Mouse (Mus musculus): ENCODE results near the gene Dcdc2b. TPM values are rescaled to one million over a fixed set of nuclear protein-coding genes. Genes with fewer than 3 reads are reported as not detected.

Gene Dcdc2b
- total and polyA plus RNA-seq, 2 experiments from 2014 or later: 3.0 to 4.5 TPM

DNA sequence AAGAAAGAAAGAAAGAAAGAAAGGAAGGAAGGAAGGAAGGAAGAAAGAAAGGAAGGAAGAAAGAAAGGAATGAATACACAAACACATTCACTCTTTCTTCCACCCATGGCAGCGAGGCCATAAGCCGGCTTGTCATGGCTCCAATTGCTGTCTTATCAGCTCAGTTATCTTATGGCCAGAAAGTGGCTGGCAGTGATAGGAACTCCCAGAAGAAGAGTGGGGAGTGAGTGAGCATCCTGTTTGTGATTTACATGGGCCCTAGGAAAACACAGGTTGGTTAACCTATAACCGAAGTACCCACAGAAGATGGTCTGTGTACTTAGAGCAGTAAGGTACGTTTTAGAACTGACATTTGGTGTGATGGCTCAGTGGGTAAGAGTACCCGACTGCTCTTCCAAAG, 52.9 kb downstream of the Dcdc2b start:
- H3K27ac ChIP-seq (ENCODE audit: low read depth, low read length): no peak overlapping the region
- H3K4me2 ChIP-seq (ENCODE audit: low read depth): no peak overlapping the region
- H3K36me3 ChIP-seq (ENCODE audit: insufficient read depth): no peaks in the 10 kb centered on the region
- no peaks in the 10 kb centered on the region for H3K4me1 ChIP-seq (ENCODE audit: insufficient read depth)
- H3K27me3 ChIP-seq (ENCODE audit: insufficient read depth, low read length): no peaks in the 10 kb centered on the region
- ATAC-seq (no peak), DNase-seq (no peak)
- H3K4me3 ChIP-seq (ENCODE audit: low read depth, low read length): no peak overlapping the region
- no peak for TF ChIP-seq CTCF (IDR thresholded peaks at IDR 0.05; ENCODE audit: low read depth)
- no peak overlapping the region for H3K9ac ChIP-seq
- no peaks in the 10 kb centered on the region for H3K9me3 ChIP-seq (ENCODE audit: low read length)
- 89% methylated on average over 5 of the region's 5 CpGs for WGBS

Other genes with a start within 250 kb of the Dcdc2b start
- gene Zbtb8a, start 236.1 kb downstream of the Dcdc2b start, total RNA-seq (2014; rRNA removed): 22.5 and 28.0 TPM in 2 replicates
- gene Zbtb8a, start 236.1 kb downstream of the Dcdc2b start, polyA plus RNA-seq (2015; fragmentation: Nextera tagmentation; extraction: Ambion mirVana): 10.3 and 14.3 TPM in 2 replicates
- gene Zbtb8b, start 173.4 kb downstream of the Dcdc2b start, total RNA-seq (2014; rRNA removed): 7.0 and 10.5 TPM in 2 replicates
- 6.0 and 9.2 TPM in 2 replicates for gene Zbtb8b, start 173.4 kb downstream of the Dcdc2b start, polyA plus RNA-seq (2015; fragmentation: Nextera tagmentation; extraction: Ambion mirVana)
- 57.0 and 61.6 TPM in 2 replicates for gene Bsdc1, start 152.7 kb downstream of the Dcdc2b start, total RNA-seq (2014; rRNA removed)
- 25.6 and 28.4 TPM in 2 replicates for gene Bsdc1, start 152.7 kb downstream of the Dcdc2b start, polyA plus RNA-seq (2015; fragmentation: Nextera tagmentation; extraction: Ambion mirVana)
- 0.24 and 0.46 TPM in 2 replicates for gene Tssk3, start 123.2 kb downstream of the Dcdc2b start, total RNA-seq (2014; rRNA removed)
- 0.62 and 0.98 TPM in 2 replicates for gene Tssk3, start 123.2 kb downstream of the Dcdc2b start, polyA plus RNA-seq (2015; fragmentation: Nextera tagmentation; extraction: Ambion mirVana)
- 1.8 TPM in 1 of 2 replicates, not detected in the other for gene Fam229a, start 123.1 kb downstream of the Dcdc2b start, total RNA-seq (2014; rRNA removed)
- 1.7 and 2.6 TPM in 2 replicates for gene Fam229a, start 123.1 kb downstream of the Dcdc2b start, polyA plus RNA-seq (2015; fragmentation: Nextera tagmentation; extraction: Ambion mirVana)
- gene Marcksl1, start 100.7 kb downstream of the Dcdc2b start, total RNA-seq (2014; rRNA removed): 1,946 and 1,960 TPM in 2 replicates
- 2,276 and 2,298 TPM in 2 replicates for gene Marcksl1, start 100.7 kb downstream of the Dcdc2b start, polyA plus RNA-seq (2015; fragmentation: Nextera tagmentation; extraction: Ambion mirVana)
- gene Hdac1, start 71.5 kb downstream of the Dcdc2b start, total RNA-seq (2014; rRNA removed): 25.6 and 30.8 TPM in 2 replicates
- 47.3 and 50.7 TPM in 2 replicates for gene Hdac1, start 71.5 kb downstream of the Dcdc2b start, polyA plus RNA-seq (2015; fragmentation: Nextera tagmentation; extraction: Ambion mirVana)
- 13.9 and 15.3 TPM in 2 replicates for gene Lck, start 40.6 kb downstream of the Dcdc2b start, total RNA-seq (2014; rRNA removed)
- 14.9 and 17.0 TPM in 2 replicates for gene Lck, start 40.6 kb downstream of the Dcdc2b start, polyA plus RNA-seq (2015; fragmentation: Nextera tagmentation; extraction: Ambion mirVana)
- gene Fam167b, start 35.7 kb downstream of the Dcdc2b start, total RNA-seq (2014; rRNA removed): not detected in 2 replicates
- 0.23 TPM in 1 of 2 replicates, not detected in the other for gene Fam167b, start 35.7 kb downstream of the Dcdc2b start, polyA plus RNA-seq (2015; fragmentation: Nextera tagmentation; extraction: Ambion mirVana)
- gene Eif3i, start 13.6 kb downstream of the Dcdc2b start, total RNA-seq (2014; rRNA removed): 255 and 301 TPM in 2 replicates
- 226 and 261 TPM in 2 replicates for gene Eif3i, start 13.6 kb downstream of the Dcdc2b start, polyA plus RNA-seq (2015; fragmentation: Nextera tagmentation; extraction: Ambion mirVana)
- gene Tmem234, start 13.6 kb downstream of the Dcdc2b start, total RNA-seq (2014; rRNA removed): 151 and 155 TPM in 2 replicates
- gene Tmem234, start 13.6 kb downstream of the Dcdc2b start, polyA plus RNA-seq (2015; fragmentation: Nextera tagmentation; extraction: Ambion mirVana): 215 and 218 TPM in 2 replicates
- gene Iqcc, start 4.8 kb upstream of the Dcdc2b start, total RNA-seq (2014; rRNA removed): 25.9 and 31.5 TPM in 2 replicates
- gene Iqcc, start 4.8 kb upstream of the Dcdc2b start, polyA plus RNA-seq (2015; fragmentation: Nextera tagmentation; extraction: Ambion mirVana): 21.4 and 24.7 TPM in 2 replicates
- gene Ccdc28b, start 9.7 kb upstream of the Dcdc2b start, total RNA-seq (2014; rRNA removed): 89.2 and 120 TPM in 2 replicates
- 144 and 146 TPM in 2 replicates for gene Ccdc28b, start 9.7 kb upstream of the Dcdc2b start, polyA plus RNA-seq (2015; fragmentation: Nextera tagmentation; extraction: Ambion mirVana)
- 39.1 and 45.0 TPM in 2 replicates for gene Txlna, start 26.8 kb upstream of the Dcdc2b start, total RNA-seq (2014; rRNA removed)
- 22.4 and 28.4 TPM in 2 replicates for gene Txlna, start 26.8 kb upstream of the Dcdc2b start, polyA plus RNA-seq (2015; fragmentation: Nextera tagmentation; extraction: Ambion mirVana)
- 52.8 and 60.5 TPM in 2 replicates for gene Kpna6, start 58.5 kb upstream of the Dcdc2b start, total RNA-seq (2014; rRNA removed)
- 9.8 and 11.2 TPM in 2 replicates for gene Kpna6, start 58.5 kb upstream of the Dcdc2b start, polyA plus RNA-seq (2015; fragmentation: Nextera tagmentation; extraction: Ambion mirVana)
- gene Tmem39b, start 82.6 kb upstream of the Dcdc2b start, total RNA-seq (2014; rRNA removed): 17.2 and 23.0 TPM in 2 replicates
- gene Tmem39b, start 82.6 kb upstream of the Dcdc2b start, polyA plus RNA-seq (2015; fragmentation: Nextera tagmentation; extraction: Ambion mirVana): 15.3 and 16.1 TPM in 2 replicates
- gene Khdrbs1, start 128.0 kb upstream of the Dcdc2b start, total RNA-seq (2014; rRNA removed): 108 and 128 TPM in 2 replicates
- gene Khdrbs1, start 128.0 kb upstream of the Dcdc2b start, polyA plus RNA-seq (2015; fragmentation: Nextera tagmentation; extraction: Ambion mirVana): 90.5 and 105 TPM in 2 replicates
- 123 and 131 TPM in 2 replicates for gene Ptp4a2, start 197.0 kb upstream of the Dcdc2b start, total RNA-seq (2014; rRNA removed)
- 252 and 270 TPM in 2 replicates for gene Ptp4a2, start 197.0 kb upstream of the Dcdc2b start, polyA plus RNA-seq (2015; fragmentation: Nextera tagmentation; extraction: Ambion mirVana)

Data from forebrain, postnatal 0 days (tissue).